Mouse (Mus musculus) layer of hippocampus, adult 6 months (tissue): ENCODE measurements around the gene Slx. TPM values are rescaled to one million over a fixed set of nuclear protein-coding genes. Genes with fewer than 3 reads are reported as not detected.

ENCODE experiments used
- long read RNA-seq, 2 experiments: library from polyadenylated mRNA; unstranded; transcript quantifications; one replicate each; pipeline ENCODE4 v2.0.0; 2019 to 2020
- microRNA-seq: library from miRNA; unstranded; fragments of <30 nt; microRNA quantifications from one replicate; pipeline ENCODE4 v1.2.0, GENCODE M21; 2020
- polyA plus RNA-seq: library from polyadenylated mRNA; unstranded; fragments of <200 nt; fragmentation: Nextera tagmentation; gene quantifications from 2 replicates; pipeline ENCODE4 v1.2.3, GENCODE M21; 2021

The Slx gene
- polyA plus RNA-seq, result not detected in 2 replicates
- long read RNA-seq, experiment 1, result 0 reads
- long read RNA-seq, experiment 2, result 0 reads

GRCm38 (mm10) chrX:26545465-26545864 is at the start of gene Slx:
Gene Slx, minus strand, starts transcription at chrX:26545565.

Small RNA genes within 50 kb of the gene (microRNA-seq; reads per million reads assigned to microRNA genes)
- gene Gm27341, result not detected

Other genes with a start within 250 kb of the Slx start
- gene Gm2030, start 235.5 kb downstream of the Slx start, polyA plus RNA-seq, result not detected in 2 replicates
- not detected in 2 replicates for gene Gm14525, start 157.1 kb upstream of the Slx start, polyA plus RNA-seq